Mouse (Mus musculus): ENCODE results near the gene Kctd5. TPM values are rescaled to one million over a fixed set of nuclear protein-coding genes. Genes with fewer than 3 reads are reported as not detected.

The Kctd5 gene
- total RNA-seq, 2 experiments from 2014 or later: 7.6 to 8.8 TPM

GRCm38 (mm10) chr17:24044482-24044881 lies 28.8 kb downstream of the Kctd5 start:
- DNase-seq: no peak
- intact Hi-C loops (cut with DNase I): no loop called here

DNA sequence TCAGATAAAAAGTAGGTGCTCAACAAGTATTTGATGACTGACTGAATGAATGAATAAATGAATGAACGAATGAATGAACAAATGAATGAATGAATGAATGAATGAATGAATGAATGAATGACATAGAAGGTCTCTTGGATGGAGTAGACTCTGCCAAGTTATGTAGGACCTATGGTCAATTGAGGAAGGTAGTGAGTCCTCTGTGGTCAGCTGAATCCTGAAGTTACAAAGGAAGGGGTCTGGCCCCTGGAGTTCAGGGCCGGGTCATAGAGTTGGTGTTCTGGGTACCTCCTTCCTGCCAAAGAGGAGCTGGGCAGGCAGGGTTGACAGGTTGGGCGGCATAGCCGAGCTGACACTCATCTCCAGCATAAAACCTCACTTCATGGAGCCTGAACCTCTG lies 35.4 kb downstream of the Kctd5 start, which contains the start of gene Prss27:
Gene Prss27 (plus strand): TSS at position 301 of the 400 bp plus-strand sequence.
- intact Hi-C loops (cut with DNase I): no loop called here
- no peak for DNase-seq

DNA sequence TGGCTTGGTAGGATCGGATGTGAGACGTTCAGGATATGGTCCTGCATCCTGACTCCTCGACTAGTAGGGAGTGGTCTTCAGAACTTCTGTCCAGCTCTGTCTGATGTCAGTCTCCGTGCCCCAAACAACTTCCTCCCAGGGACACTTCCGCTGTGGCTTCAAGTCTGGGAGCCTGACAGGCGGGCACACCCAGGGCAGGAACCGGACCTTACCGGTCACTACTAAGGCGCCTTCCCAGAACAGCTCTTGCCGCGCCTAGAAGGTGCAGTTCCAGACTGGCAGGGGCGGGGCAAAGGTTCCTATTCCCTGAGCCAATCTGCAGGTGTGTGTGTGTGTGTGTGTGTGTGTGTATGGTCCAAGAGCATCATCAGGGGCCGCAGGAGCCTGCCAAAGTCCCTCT lies 35.9 kb downstream of the Kctd5 start:
- intact Hi-C loops (cut with DNase I): no loop called here
- DNase-seq: no peak

- no peak for DNase-seq
- intact Hi-C loops (cut with DNase I): no loop called here
Measured at GRCm38 (mm10) chr17:24036954-24037353, 36.3 kb downstream of the Kctd5 start.

DNA sequence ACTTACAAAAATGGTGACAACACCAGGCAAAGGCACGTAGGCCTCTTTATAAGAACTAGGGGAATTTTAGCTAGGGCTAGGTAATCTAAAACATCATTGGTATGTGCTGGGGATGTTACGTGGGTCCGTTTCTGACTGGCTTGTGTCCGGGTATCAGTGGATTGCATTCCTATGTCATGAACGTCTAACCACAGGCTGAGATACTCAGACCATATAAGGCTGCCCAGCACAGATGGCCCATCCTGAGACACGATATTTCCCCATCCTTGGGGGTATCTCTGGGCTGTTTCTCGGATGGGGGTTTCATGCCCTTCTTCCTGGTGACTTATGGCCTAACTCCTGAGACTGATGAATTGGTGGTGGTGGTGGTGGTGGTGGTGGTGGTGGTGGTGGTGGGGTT lies 38.2 kb downstream of the Kctd5 start:
- no peak for DNase-seq
- intact Hi-C loops (cut with DNase I): no loop called here

DNA sequence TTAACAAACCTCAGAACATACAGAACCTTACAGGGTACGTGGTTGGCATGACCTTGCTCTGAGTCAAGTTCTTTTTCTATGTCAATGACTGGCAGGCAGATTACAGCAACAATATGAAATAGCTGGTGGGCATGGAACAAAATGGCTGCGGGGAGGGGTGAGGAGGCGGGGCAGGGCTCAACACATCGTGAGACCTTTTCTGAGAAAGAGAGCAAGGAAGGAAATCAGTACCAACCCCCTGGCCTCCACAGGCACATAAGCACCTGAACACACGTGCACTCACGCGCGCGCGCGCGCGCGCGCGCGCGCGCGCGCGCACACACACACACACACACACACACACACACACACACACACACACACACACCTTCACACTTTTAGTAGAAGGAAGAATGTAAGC lies 42.7 kb downstream of the Kctd5 start:
- intact Hi-C loops (cut with DNase I): no loop called here
- DNase-seq: no peak

DNA sequence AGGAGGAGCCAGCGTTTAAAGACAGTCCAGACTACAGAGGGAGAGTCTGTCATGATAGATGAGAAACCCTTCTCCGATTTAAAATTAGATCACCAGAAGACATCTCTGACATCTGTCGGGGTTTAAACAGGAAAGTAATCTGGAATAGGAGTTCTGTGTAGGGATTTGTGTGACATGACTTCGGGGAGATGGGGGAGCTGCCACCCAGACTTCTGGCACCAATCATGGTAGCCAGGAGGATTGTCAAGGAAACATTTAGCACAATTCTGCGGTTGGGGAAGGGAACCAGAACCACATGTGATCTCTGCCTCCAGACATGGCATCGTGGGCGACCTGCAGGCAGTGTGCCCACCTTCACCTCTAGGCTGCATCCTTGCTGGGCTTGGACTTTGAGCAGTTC lies 43.8 kb downstream of the Kctd5 start:
- intact Hi-C loops (cut with DNase I): no loop called here

DNA sequence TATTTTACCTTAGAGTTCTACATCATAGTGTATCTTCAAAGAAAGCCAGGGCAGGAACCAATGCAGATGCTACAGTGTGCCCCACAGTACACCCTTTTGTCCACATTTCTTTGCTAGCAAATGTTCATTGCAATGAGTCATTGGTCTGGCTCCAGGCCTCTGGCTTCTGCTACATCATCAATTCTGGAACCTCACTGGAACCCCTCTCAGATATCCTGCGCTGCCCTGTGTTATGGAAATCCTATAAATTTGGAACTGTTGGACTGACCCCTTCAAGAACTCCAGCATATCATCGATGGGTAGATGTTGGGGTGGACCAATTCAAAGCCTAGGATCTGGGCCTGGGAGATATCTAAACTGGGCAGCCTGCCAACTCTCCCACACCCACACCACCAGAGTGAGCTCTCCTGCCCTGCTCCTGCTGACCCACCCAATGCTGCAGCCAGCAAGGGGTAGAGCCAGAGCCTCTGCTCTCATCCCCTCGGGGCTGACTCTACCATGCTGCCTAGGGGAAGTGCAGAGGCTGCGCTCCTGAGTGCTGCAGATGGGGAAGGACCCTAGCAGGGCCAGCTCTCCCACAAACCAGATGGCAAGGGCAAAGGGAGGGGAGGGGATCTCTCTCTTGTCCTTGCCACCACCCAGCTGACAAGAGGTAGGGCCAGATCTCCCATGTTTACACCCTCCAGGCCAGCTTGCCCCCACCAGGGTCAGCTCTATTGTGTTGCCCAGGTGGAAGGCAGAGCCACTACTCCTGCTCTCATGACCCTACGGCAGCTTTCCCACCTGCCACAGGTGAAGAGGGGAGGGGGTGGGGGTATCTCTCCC lies 51.7 kb downstream of the Kctd5 start:
- intact Hi-C loops (cut with DNase I): no loop called here
- no peak for DNase-seq

More for the DNA sequence above, 43.8 kb downstream of the Kctd5 start:
- DNase-seq: no peak

DNA sequence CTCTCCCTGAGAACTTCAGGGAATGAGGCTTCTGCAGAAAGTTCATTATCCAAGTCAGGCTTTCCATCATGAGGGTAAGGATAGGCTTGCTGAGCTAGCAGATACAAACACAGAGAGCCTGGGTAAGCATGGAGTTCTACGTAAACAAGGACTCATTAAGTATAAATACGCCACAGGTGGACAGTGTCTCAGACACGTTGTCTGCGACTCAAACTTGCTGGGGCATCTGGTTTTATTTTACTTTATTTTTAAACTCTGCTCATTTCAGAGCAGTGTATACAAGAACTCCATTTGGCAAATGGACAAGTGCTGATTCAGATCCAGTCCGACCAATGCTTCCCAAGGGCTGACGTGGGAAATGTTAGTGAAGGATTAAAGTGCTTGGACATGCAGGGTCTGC lies 52.6 kb downstream of the Kctd5 start:
- no peak for DNase-seq
- intact Hi-C loops (cut with DNase I): no loop called here

- DNase-seq: no peak
- intact Hi-C loops (cut with DNase I): no loop called here
Measured at GRCm38 (mm10) chr17:24015727-24016126, 57.6 kb downstream of the Kctd5 start.

- intact Hi-C loops (cut with DNase I): no loop called here
Measured at GRCm38 (mm10) chr17:24014433-24014965, 58.8 kb downstream of the Kctd5 start.

GRCm38 (mm10) chr17:24012921-24013320 lies 60.4 kb downstream of the Kctd5 start:
- no peak for DNase-seq
- intact Hi-C loops (cut with DNase I): no loop called here

More at GRCm38 (mm10) chr17:24014433-24014965, 58.8 kb downstream of the Kctd5 start:
- no peak for DNase-seq

GRCm38 (mm10) chr17:24009617-24010016 lies 63.7 kb downstream of the Kctd5 start:
- DNase-seq: no peak
- intact Hi-C loops (cut with DNase I): no loop called here

GRCm38 (mm10) chr17:24008105-24008504 lies 65.2 kb downstream of the Kctd5 start:
- intact Hi-C loops (cut with DNase I): no loop called here
- no peak for DNase-seq

DNA sequence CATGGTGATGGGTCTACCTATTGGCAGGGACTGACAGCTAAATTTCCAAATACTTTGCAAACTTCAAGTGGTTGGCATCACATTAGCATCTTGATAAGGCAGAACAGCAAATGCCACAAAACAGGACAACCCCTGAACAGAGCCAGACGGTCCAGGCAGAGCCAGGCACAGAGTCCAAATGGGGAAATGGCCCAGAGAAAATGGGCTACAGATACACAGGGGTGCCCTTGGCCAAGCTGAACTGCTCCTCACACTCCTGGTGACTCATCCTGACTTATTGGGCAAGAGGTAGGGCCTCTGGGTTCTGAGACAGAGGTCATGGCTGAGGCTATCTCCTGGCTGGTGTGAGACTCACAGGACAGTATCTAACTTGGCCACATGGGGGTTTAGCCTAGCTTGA lies 65.9 kb downstream of the Kctd5 start:
- intact Hi-C loops (cut with DNase I): no loop called here
- DNase-seq: no peak

DNA sequence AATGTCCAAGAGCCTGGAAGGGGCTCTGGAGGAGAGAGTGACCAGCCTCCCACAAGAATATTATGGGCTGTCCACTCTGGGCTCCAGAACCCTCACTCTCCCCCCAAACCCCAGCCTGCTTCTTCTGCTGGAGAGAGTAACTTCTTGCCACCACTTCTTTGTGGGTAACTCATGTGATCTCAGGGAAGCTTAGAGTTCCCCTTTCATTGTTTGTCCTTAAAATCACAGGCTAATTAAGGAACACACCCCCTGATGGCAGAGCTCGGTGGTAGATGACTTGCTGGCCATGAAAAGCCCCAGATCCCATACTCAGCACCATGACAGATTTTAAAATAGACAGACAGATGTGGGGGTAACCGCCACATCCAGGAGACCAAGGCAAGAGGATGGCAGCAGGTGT lies 66.4 kb downstream of the Kctd5 start:
- no peak for DNase-seq
- intact Hi-C loops (cut with DNase I): no loop called here

- intact Hi-C loops (cut with DNase I): no loop called here
- no peak for DNase-seq
Measured at GRCm38 (mm10) chr17:24005049-24005448, 68.2 kb downstream of the Kctd5 start.

GRCm38 (mm10) chr17:24004071-24004665 lies 69.1 kb downstream of the Kctd5 start:
- intact Hi-C loops (cut with DNase I): no loop called here
- DNase-seq: no peak

GRCm38 (mm10) chr17:24000404-24000803 lies 72.9 kb downstream of the Kctd5 start:
- intact Hi-C loops (cut with DNase I): no loop called here
- DNase-seq: no peak

DNA sequence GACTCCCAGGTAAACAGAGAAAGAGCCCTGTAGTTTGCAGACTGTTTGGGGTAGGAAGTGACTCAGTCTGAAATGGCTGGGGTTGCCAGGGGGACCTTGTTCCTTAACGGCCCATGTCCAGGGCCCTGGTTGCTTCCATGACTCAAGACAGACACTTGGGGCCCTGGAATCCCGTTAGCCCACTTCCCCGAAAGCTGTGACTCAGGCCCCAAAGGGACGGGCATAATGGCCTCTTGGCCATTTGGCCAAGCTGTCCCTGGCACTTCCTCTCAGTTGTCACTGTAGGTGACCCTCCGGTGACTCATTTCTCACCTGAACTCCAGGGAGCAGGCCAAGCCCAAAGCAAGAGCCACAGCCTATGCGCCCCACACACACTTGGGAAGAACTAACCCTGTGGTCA lies 74.9 kb downstream of the Kctd5 start:
- no peak for DNase-seq
- intact Hi-C loops (cut with DNase I): no loop called here

DNA sequence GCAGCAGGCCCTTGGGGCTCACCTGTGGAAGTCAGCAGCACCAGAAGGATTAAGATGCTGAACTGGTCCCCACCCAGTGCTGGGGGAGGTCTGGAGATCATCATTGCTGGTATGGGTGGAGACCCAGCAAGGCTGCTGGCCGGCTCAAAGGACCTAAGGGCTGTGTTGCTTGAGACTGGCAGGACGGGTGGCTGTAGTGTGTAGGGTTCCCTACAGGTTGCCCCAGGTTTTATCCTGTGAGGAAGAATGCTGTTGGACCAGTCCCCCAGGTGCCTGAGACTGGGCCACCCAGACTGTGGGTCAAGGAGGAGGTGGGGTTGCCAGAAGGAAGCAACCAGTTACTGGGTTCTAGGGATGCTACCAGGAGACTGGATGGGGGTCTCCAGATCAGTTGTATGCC lies 75.4 kb downstream of the Kctd5 start, which contains the start of gene Prss22:
Gene Prss22 (minus strand): TSS at position 200 of the 400 bp plus-strand sequence.
- DNase-seq: no peak
- intact Hi-C loops (cut with DNase I): no loop called here
